Mouse (Mus musculus): ENCODE results near the gene Hs3st5. TPM values are rescaled to one million over a fixed set of nuclear protein-coding genes. Genes with fewer than 3 reads are reported as not detected.

Gene Hs3st5
- polyA plus RNA-seq, 1 experiment from 2014 or later: not detected

DNA sequence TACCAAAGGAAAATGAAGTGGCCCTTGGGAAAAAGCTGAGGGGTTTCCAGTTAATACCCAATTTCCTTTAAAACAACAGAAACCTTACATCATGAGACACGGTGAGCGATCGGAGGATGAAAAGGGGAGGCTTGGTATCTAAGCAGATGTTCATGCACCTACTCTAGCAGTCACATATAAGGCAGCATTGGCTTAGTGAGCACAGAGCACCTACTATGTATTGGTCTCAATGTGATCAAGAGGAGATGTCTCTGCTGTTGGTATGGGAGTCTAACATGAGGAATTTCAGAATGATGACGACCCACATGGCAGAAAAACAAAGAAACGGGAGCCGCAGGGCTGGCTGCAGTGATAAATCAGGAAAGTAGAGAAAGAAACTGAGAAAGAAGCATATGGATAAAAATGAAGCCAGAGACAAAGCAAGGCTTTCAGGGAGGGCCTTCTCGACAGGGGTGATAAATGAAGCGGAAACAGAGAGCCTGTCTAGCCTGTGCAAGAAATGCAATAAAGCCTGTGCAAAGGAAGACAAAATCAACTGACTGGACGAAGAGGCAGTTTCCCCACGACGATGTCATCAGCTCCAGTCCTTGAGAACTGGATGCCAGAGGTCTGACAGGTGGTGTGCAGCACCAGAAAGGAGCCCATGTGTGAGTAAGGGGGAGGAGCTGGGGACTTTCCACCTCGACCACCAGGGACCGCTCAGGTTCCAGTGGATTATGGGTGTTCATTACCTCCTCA, 222.9 kb downstream of the Hs3st5 start:
- 56% methylated on average over 13 of the region's 13 CpGs for WGBS (ENCODE audit: insufficient replicate concordance)
- Histone ChIP-seq H3K9me3 (replicated peaks) (no peaks in the 10 kb centered on the region), H3K27me3 (no peaks in the 10 kb centered on the region), H3K4me3 (replicated peaks) (no peak overlapping the region), H3K9ac (no peak overlapping the region), H3K4me2 (no peak overlapping the region), H3K4me1 (replicated peaks) (no peaks in the 10 kb centered on the region), H3K36me3 (replicated peaks) (no peaks in the 10 kb centered on the region), H3K27ac (replicated peaks) (no peak overlapping the region)
- ATAC-seq (ENCODE audit: insufficient read depth): no peak

DNA sequence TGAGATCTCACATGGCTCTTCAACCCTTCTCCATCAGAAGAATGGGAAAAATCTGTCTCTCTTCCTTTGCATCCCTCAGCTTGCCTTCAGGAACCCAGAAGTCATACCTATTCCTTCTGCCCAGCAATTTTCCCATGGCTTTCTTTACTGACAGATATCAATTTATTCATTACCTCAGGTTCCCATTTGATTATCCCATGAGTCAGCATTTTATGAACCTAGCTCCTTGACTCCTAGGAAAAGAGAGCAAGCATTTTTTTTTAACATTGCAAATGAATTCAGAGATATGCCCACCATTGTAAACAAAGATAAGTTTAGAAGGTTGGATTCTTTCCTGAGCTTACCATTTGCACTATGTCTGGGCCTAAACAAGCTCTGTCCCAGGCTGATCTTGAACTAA, 232.8 kb downstream of the Hs3st5 start:
- Histone ChIP-seq H3K4me1 (replicated peaks) (no peaks in the 10 kb centered on the region), H3K4me3 (replicated peaks) (no peak overlapping the region), H3K36me3 (replicated peaks) (no peaks in the 10 kb centered on the region), H3K27ac (replicated peaks) (no peak overlapping the region), H3K9ac (no peak overlapping the region), H3K4me2 (no peak overlapping the region), H3K27me3 (no peaks in the 10 kb centered on the region), H3K9me3 (replicated peaks) (no peaks in the 10 kb centered on the region)
- no peak for ATAC-seq (ENCODE audit: insufficient read depth)

- Histone ChIP-seq H3K4me1 (replicated peaks) (no peaks in the 10 kb centered on the region), H3K9me3 (replicated peaks) (no peaks in the 10 kb centered on the region), H3K27me3 (no peaks in the 10 kb centered on the region), H3K4me2 (no peak overlapping the region), H3K4me3 (replicated peaks) (no peak overlapping the region), H3K27ac (replicated peaks) (no peak overlapping the region), H3K36me3 (replicated peaks) (no peaks in the 10 kb centered on the region), H3K9ac (no peak overlapping the region)
- 19% methylated on average over 1 of the region's 1 CpGs for WGBS (ENCODE audit: insufficient replicate concordance)
- no peak for ATAC-seq (ENCODE audit: insufficient read depth)
Observed at GRCm38 (mm10) chr10:36750021-36750420, 243.4 kb downstream of the Hs3st5 start.

DNA sequence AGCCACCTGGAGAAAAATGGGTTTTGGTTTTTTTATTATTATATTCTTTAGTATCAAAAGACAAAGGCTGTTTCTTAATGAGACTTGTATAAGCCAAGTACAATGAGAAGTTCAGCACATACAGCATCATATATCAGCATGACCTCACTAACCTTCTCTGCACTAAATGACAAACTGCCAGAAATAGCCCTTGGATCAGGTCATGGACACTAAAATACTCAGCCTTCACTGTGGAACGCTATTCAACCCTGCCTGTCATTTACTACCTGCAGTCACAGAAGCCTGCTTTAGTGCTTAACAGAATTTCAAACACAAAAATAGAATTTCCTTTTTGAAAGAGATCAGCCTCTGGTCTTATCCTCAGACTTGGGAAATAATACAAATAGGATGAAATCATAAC, 247.9 kb downstream of the Hs3st5 start:
- 52% methylated on average over 1 of the region's 1 CpGs for WGBS (ENCODE audit: insufficient replicate concordance)
- ATAC-seq (ENCODE audit: insufficient read depth): no peak
- no peaks in the 10 kb centered on the region for H3K4me1 ChIP-seq (replicated peaks)

GRCm38 (mm10) chr10:36773595-36773994, 267.0 kb downstream of the Hs3st5 start:
- Histone ChIP-seq H3K4me3 (replicated peaks) (no peak overlapping the region), H3K27ac (replicated peaks) (no peak overlapping the region), H3K9me3 (replicated peaks) (no peaks in the 10 kb centered on the region), H3K4me1 (replicated peaks) (no peaks in the 10 kb centered on the region), H3K27me3 (no peaks in the 10 kb centered on the region), H3K36me3 (replicated peaks) (no peaks in the 10 kb centered on the region), H3K4me2 (no peak overlapping the region), H3K9ac (no peak overlapping the region)
- no peak for ATAC-seq (ENCODE audit: insufficient read depth)

More for the DNA sequence above, 247.9 kb downstream of the Hs3st5 start:
- Histone ChIP-seq H3K27me3 (no peaks in the 10 kb centered on the region), H3K4me2 (no peak overlapping the region), H3K27ac (replicated peaks) (no peak overlapping the region), H3K4me3 (replicated peaks) (no peak overlapping the region), H3K9me3 (replicated peaks) (no peaks in the 10 kb centered on the region), H3K36me3 (replicated peaks) (no peaks in the 10 kb centered on the region), H3K9ac (no peak overlapping the region)

- Histone ChIP-seq H3K27ac (replicated peaks) (no peak overlapping the region), H3K9ac (no peak overlapping the region), H3K4me3 (replicated peaks) (no peak overlapping the region), H3K27me3 (no peaks in the 10 kb centered on the region), H3K9me3 (replicated peaks) (no peaks in the 10 kb centered on the region), H3K4me1 (replicated peaks) (no peaks in the 10 kb centered on the region), H3K4me2 (no peak overlapping the region), H3K36me3 (replicated peaks) (no peaks in the 10 kb centered on the region)
- WGBS (ENCODE audit: insufficient replicate concordance): 60% methylated on average over 6 of the region's 6 CpGs
- ATAC-seq (ENCODE audit: insufficient read depth): no peak
Observed at GRCm38 (mm10) chr10:36774898-36775297, 268.3 kb downstream of the Hs3st5 start.

GRCm38 (mm10) chr10:36781641-36782040, 275.0 kb downstream of the Hs3st5 start:
- ATAC-seq (ENCODE audit: insufficient read depth): no peak
- no peak overlapping the region for H3K9ac ChIP-seq
- no peak overlapping the region for H3K27ac ChIP-seq (replicated peaks)
- H3K4me2 ChIP-seq: no peak overlapping the region
- no peak overlapping the region for H3K4me3 ChIP-seq (replicated peaks)
- H3K36me3 ChIP-seq (replicated peaks): no peaks in the 10 kb centered on the region
- WGBS (ENCODE audit: insufficient replicate concordance): 23% methylated on average over 1 of the region's 1 CpGs
- no peaks in the 10 kb centered on the region for H3K27me3 ChIP-seq
- H3K9me3 ChIP-seq (replicated peaks): no peaks in the 10 kb centered on the region
- H3K4me1 ChIP-seq (replicated peaks): no peaks in the 10 kb centered on the region

- Histone ChIP-seq H3K9me3 (replicated peaks) (no peaks in the 10 kb centered on the region), H3K27me3 (no peaks in the 10 kb centered on the region), H3K4me3 (replicated peaks) (no peak overlapping the region), H3K4me1 (replicated peaks) (no peaks in the 10 kb centered on the region), H3K36me3 (replicated peaks) (no peaks in the 10 kb centered on the region), H3K27ac (replicated peaks) (no peak overlapping the region), H3K9ac (no peak overlapping the region), H3K4me2 (no peak overlapping the region)
- no peak for ATAC-seq (ENCODE audit: insufficient read depth)
- WGBS (ENCODE audit: insufficient replicate concordance): 62% methylated on average over 7 of the region's 7 CpGs
Observed at GRCm38 (mm10) chr10:36786970-36787369, 280.4 kb downstream of the Hs3st5 start.

DNA sequence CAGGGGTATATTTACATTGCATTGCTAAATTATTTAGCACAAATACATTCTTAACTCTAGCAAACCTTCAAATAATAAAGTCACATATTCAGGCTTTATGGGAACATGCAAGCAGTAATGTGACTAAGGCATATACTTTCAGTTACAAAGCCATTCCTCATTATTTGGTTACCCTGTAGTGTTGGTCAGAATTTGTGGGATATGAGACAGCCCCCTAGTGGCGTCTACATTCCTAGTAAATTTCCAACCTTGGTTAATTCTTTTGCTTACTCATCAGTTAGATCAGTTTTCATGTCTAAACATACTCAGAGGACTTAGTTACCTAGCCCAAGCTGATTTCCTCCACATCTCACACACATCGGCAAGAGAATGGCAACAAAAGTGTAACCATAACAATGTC, 285.2 kb downstream of the Hs3st5 start:
- H3K4me2 ChIP-seq: no peak overlapping the region
- no peak overlapping the region for H3K4me3 ChIP-seq (replicated peaks)
- no peaks in the 10 kb centered on the region for H3K27me3 ChIP-seq
- H3K9ac ChIP-seq: no peak overlapping the region
- ATAC-seq (ENCODE audit: insufficient read depth): no peak
- no peak overlapping the region for H3K27ac ChIP-seq (replicated peaks)
- no peaks in the 10 kb centered on the region for H3K4me1 ChIP-seq (replicated peaks)
- no peaks in the 10 kb centered on the region for H3K36me3 ChIP-seq (replicated peaks)
- 33% methylated on average over 2 of the region's 2 CpGs for WGBS (ENCODE audit: insufficient replicate concordance)
- no peaks in the 10 kb centered on the region for H3K9me3 ChIP-seq (replicated peaks)

DNA sequence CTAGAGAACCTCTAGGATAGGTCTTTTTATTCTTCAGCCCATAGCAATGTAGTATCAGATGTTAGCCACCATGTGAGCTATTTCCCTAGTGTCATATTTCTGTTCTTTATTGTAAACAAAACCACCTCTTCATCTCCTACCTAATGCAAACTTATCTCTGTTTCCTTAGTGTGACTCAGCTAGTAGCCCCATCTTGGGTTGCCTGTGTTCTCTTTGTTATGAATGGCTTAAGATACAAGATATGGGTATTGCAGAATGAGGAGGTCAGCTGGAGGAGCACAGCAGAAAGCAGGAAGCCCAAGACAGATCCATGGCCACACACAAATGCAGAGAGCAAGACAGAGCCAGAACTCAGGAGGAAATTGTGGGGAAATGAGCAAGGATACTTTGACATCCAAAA, 288.7 kb downstream of the Hs3st5 start:
- no peaks in the 10 kb centered on the region for H3K9me3 ChIP-seq (replicated peaks)
- no peak overlapping the region for H3K9ac ChIP-seq
- H3K36me3 ChIP-seq (replicated peaks): no peaks in the 10 kb centered on the region
- no peak overlapping the region for H3K4me3 ChIP-seq (replicated peaks)
- H3K27ac ChIP-seq (replicated peaks): no peak overlapping the region
- H3K4me2 ChIP-seq: no peak overlapping the region
- H3K27me3 ChIP-seq: no peaks in the 10 kb centered on the region
- no peaks in the 10 kb centered on the region for H3K4me1 ChIP-seq (replicated peaks)
- no peak for ATAC-seq (ENCODE audit: insufficient read depth)

DNA sequence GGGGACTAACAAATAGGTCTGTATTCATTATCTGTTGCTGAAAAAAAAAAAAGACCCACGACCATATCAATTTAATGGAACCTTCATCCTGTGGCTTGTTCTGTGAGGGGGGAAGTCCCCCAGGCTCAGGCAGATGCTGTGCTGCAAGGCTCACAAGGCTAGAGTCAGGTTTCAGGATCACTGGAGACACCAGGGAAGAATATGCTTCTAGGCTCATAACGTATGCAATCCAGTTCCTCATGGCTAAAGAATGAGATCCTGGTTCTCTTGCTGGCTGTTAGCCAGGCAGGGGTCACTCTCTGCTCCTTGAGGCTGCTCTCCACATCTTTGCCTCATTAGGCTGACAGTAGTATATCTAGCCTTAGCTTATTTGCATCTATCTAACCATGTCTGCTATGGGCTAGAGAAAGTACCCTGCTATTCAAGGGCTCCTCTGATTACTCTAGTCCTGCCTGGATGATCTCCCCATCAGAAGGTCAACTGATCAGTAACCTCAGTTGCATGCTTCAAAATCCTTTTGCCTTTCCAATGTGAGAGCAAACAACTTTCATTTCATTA, 294.4 kb downstream of the Hs3st5 start:
- no peak overlapping the region for H3K27ac ChIP-seq (replicated peaks)
- no peak overlapping the region for H3K9ac ChIP-seq
- H3K4me2 ChIP-seq: no peak overlapping the region
- WGBS (ENCODE audit: insufficient replicate concordance): 39% methylated on average over 2 of the region's 2 CpGs
- no peak for ATAC-seq (ENCODE audit: insufficient read depth)
- no peaks in the 10 kb centered on the region for H3K9me3 ChIP-seq (replicated peaks)
- H3K4me1 ChIP-seq (replicated peaks): no peaks in the 10 kb centered on the region
- H3K27me3 ChIP-seq: no peaks in the 10 kb centered on the region
- H3K36me3 ChIP-seq (replicated peaks): no peaks in the 10 kb centered on the region
- no peak overlapping the region for H3K4me3 ChIP-seq (replicated peaks)

DNA sequence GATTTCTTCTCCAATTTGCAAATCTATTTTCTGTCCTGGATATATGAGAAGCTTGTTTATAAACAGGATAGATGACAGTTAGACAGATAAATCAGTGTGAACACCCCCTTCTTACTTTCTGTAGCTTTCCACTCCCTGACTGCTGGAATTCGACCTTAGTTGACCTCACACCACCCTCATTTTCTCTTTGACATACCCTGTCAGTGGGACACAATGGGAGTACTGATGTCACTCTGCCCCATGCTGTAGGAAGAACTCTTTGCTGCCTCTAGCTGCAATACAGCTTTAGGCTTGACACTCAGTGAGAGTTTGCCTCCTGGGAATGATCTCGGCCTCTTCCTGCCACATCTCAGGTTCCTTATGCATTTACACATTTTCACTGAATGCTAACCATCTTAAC, 297.1 kb downstream of the Hs3st5 start:
- Histone ChIP-seq H3K9ac (no peak overlapping the region), H3K4me2 (no peak overlapping the region), H3K27ac (replicated peaks) (no peak overlapping the region), H3K36me3 (replicated peaks) (no peaks in the 10 kb centered on the region), H3K4me3 (replicated peaks) (no peak overlapping the region), H3K4me1 (replicated peaks) (no peaks in the 10 kb centered on the region), H3K27me3 (no peaks in the 10 kb centered on the region), H3K9me3 (replicated peaks) (no peaks in the 10 kb centered on the region)
- 26% methylated on average over 2 of the region's 2 CpGs for WGBS (ENCODE audit: insufficient replicate concordance)
- no peak for ATAC-seq (ENCODE audit: insufficient read depth)

Measured in liver, embryonic 15.5 days (tissue).